Mouse (Mus musculus) C2C12 (cell line): ENCODE data around the gene BC037034.

Experiments used
- CTCF ChIP-seq: IDR thresholded peaks from one replicate; pipeline ENCODE4 v1.5.1; 2011; ENCODE audit not compliant: control insufficient read depth, insufficient read depth, insufficient read length
- MAX ChIP-seq: IDR thresholded peaks from one replicate; pipeline ENCODE4 v1.6.1; 2011; ENCODE audit warnings: mild to moderate bottlenecking, control low read depth
- MYOG ChIP-seq: IDR thresholded peaks from one replicate; pipeline ENCODE4 v1.6.1; 2011; ENCODE audit not compliant: control insufficient read depth, insufficient read length; ENCODE audit errors: extremely low read depth
- USF1 ChIP-seq: IDR thresholded peaks from one replicate; pipeline ENCODE4 v1.6.1; 2011; ENCODE audit warnings: low read depth, mild to moderate bottlenecking, control low read depth, moderate library complexity

DNA sequence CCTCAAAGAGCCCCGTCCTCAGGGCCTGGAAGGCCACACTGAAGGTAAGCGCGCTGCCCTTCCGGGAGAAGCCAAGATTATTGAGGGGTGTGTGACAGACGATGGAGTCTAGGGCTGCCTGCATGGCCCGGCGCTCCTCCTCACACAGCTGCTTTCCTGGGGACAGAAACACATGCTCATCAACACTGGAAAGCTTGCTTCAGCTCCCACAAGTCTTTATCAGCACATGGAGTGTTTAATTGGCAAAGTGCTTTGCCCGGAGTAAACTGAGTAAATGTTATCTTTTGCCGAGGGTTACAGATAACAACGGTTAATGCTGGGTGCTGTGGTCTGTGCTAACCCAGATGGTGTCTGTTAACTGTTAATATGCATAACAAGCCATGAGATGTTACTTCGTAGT lies 3.0 kb downstream of the BC037034 start:
- no peak for TF ChIP-seq CTCF
- no peak for TF ChIP-seq USF1
- no peak for TF ChIP-seq MAX
- TF ChIP-seq MYOG = no peak
